Mouse (Mus musculus): ENCODE data around the gene Slc30a2.

DNA sequence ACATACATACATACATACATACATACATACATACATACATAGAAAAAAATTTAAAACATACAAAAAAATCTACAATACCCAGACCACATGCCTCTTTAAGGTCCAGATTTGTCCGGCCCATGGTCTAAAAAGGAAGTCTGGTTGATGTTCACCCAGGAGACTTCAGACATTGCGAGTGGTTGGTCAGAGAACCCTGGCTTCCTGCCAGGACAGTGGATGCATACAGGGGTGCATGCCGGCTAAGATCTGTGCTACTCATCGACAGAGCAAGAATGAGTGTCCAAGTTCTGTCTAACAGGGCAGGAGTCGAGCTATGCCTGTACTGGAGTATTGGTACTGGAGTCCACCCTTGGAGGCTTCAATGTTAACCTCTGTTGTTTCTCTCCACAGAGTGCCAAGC lies 18.3 kb upstream of the Slc30a2 start:
- TF ChIP-seq CTCF (IDR thresholded peaks at IDR 0.05; ENCODE audit: borderline replicate concordance, extremely low read depth, insufficient read depth, insufficient read length) (no peak), POLR2A (IDR thresholded peaks at IDR 0.05; ENCODE audit: borderline replicate concordance, extremely low read depth, insufficient read depth, insufficient read length, poor library complexity, severe bottlenecking) (no peak)
